Mouse (Mus musculus): ENCODE measurements at regions not wholly inside any gene's neighbourhood (a gene's known extent, or its start where the extent isn't known, plus 50 kb on each side); places are given as distances from the start of the nearest gene placed in this dataset.
A peak's percentile ranks its signal among the peaks of the same experiment; 100 is the strongest.

DNA sequence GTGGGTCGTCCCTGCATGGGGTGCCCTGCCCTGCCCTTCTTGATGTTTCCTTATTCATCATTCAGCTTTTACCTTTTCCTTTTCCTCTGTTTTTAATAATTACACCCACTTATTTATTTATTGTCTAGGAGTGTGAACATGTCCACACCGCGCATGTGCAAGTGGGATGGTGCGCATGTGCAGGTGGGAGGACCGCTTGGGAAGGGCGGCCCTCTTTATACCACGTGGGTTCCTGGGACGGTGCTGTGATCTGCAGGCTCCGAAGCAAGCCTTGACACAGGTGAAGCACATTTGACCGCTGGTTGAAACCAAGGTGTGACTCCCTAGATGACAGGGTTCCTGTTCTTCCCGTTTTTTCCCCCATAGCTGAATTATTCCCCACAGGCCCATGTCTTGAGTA lies 60.0 kb downstream of the Syf2 start:
- H3K27me3 ChIP-seq (ENCODE audit: control insufficient read depth, insufficient read depth, low read length, poor library complexity, severe bottlenecking): no peaks in the 10 kb centered on the region
- no peak for DNase-seq (ENCODE audit: low read depth, low spot score)
- no peaks in the 10 kb centered on the region for H3K36me3 ChIP-seq (ENCODE audit: control insufficient read depth, insufficient read depth, low read length, poor library complexity, severe bottlenecking)

DNA sequence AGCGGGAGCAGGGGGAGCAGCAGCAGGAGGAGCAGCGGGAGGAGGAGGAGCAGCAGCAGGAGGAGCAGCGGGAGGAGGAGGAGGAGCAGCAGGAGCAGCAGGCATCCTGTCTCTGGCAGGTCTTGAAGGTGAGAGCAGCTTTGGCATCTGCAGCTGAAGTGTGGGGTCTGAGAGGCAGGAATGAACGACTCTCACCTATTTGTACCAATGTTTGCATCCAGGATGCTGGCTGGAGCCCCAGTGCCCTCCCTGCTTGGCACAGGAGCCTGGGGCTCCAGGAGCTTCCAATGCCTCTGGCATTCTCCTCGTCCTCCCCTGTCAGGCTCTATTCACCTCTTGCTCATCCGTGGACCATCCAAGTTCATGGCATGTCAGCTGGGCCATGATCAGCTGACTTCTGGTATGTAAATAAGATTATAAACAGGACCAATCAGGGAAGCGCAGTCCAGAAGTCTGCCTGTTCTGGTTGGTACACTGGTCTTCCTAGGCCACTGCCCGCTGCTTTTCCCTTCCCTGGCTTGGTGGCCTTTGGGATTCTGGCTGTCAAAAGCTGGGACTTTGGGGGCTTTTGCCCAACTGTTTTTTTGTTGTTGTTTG lies 62.9 kb downstream of the Syf2 start:
- H3K27me3 ChIP-seq (ENCODE audit: control insufficient read depth, insufficient read depth, low read length, poor library complexity, severe bottlenecking): no peaks in the 10 kb centered on the region
- no peaks in the 10 kb centered on the region for H3K36me3 ChIP-seq (ENCODE audit: control insufficient read depth, insufficient read depth, low read length, poor library complexity, severe bottlenecking)
- DNase-seq (ENCODE audit: low read depth, low spot score): no peak

DNA sequence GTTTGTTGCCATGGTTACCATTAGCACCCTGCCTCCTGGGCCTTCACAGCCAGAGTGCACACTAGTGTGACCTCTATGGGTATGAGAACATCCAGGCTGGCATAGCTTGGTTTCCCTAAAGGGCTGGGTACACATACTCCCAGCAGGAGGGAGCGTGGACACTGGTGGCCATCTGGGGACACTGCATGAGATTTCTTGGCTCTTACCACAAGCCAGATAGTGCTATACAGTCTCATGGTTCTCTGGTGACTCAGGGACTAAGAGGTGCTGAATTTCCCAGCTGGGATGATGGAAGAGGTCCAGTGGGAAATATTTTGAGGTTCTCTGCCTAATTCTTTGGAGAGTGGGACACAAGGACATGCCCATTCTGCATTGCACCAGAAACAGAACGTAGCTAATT lies 63.5 kb downstream of the Syf2 start:
- Histone ChIP-seq H3K36me3 (ENCODE audit: control insufficient read depth, insufficient read depth, low read length, poor library complexity, severe bottlenecking) (no peaks in the 10 kb centered on the region), H3K27me3 (ENCODE audit: control insufficient read depth, insufficient read depth, low read length, poor library complexity, severe bottlenecking) (no peaks in the 10 kb centered on the region)
- DNase-seq (ENCODE audit: low read depth, low spot score): no peak

DNA sequence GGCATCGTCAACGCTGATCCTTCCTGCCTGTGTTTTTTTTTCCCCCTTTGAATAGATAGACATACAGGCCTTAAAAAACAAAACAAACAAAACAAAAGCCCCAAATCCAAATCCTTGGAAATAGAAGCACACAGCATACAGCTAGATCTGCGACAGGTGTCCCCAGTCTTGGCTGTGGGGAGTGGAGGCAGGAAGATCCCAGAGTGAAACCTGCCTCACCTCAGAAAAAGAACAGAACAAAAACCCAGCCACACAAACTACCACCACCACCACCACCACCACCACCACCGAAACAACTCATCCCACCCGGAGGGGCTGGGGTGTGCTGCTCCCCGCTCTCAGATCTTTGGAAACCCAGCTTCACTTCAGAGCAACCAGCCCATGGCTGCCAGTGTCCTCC lies 64.0 kb downstream of the Syf2 start:
- no peaks in the 10 kb centered on the region for H3K36me3 ChIP-seq (ENCODE audit: control insufficient read depth, insufficient read depth, low read length, poor library complexity, severe bottlenecking)
- H3K27me3 ChIP-seq (ENCODE audit: control insufficient read depth, insufficient read depth, low read length, poor library complexity, severe bottlenecking): no peaks in the 10 kb centered on the region
- DNase-seq (ENCODE audit: low read depth, low spot score): no peak

DNA sequence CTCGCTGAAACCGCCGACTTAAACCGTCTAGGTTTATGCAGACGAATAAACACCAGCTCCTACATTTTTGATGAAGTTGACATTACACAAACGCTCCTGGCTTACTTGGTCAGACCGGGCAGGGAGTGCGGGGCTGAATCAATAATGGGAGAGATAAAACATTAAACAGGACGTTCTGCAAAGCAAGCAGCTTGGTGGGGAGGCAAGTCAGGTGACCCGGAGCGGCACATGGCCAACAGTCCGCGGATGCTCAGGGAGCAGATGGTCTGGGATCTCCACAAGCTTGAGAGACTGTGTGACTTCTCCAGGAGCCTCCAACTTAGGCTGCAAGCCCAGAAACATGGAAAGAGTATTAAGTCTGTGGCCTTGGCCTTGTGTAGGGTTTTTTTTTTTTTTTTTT lies 64.4 kb downstream of the Syf2 start:
- DNase-seq (ENCODE audit: low read depth, low spot score): no peak
- H3K36me3 ChIP-seq (ENCODE audit: control insufficient read depth, insufficient read depth, low read length, poor library complexity, severe bottlenecking): no peaks in the 10 kb centered on the region

DNA sequence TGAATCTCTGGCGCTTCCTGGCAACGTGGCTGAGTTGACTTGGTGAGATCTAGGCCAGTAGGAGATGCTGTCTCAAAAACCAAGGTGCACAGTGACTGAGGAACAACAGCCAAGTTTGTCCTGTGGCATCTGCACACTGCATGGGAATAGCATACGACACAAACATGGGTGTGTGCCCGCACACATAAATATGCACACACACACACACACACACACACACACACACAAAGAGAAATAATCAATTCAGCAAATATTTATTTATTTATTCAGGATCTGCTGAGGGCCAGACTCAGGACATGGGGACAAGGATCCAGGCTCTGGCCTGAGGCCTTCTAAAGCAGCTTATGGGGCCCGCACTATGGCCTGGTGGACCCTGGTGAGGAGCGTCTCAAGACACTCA lies 65.4 kb downstream of the Syf2 start:
- DNase-seq (ENCODE audit: low read depth, low spot score): no peak
- H3K36me3 ChIP-seq (ENCODE audit: control insufficient read depth, insufficient read depth, low read length, poor library complexity, severe bottlenecking): no peaks in the 10 kb centered on the region
- H3K27me3 ChIP-seq (ENCODE audit: control insufficient read depth, insufficient read depth, low read length, poor library complexity, severe bottlenecking): no peaks in the 10 kb centered on the region

More for the DNA sequence above, 64.4 kb downstream of the Syf2 start:
- no peaks in the 10 kb centered on the region for H3K27me3 ChIP-seq (ENCODE audit: control insufficient read depth, insufficient read depth, low read length, poor library complexity, severe bottlenecking)

DNA sequence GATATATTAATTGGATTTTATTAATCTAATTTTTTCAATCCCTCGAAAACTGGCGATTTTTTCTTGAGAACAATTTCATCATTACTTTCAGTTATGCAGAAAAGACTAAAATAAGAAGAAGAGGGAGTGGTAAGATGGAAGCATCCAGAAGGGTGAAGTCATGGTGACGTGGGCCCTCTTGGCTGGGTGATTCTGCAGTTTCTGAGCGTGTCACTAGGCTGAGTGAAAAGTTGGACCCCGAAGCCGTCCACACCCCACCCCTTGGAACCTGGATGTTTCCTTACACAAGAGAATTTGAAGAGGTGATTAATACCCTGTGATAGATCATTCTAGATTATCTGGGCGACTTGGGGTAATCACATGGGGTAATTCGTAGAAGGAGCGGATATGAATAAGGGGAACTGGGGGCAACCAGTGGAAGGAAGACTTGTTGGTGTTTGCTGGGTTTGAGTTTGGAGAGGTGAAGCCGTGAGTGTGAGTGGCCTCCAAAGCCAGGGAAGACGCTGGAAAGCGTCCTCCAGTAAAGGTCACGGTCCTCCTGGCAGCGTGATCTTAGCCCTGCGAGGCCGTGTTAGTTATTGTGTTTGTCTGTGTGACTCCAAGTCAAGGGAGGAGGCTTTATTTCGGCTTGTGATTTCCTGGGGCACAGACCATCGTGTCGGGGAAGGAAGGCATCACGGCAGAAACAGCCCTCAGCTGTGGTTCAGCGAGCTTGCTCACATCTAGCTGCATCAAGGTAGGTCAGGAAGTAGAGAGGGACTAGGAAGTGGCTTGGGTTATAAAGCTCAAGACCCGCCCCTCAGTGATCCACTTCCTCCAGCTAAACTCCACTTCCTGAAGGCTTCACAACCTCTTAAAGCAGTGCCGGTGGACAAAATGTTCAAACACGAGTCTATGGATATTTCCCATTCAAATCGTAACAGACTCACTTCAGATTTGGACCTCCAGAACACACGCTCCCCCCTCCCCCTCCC lies 67.0 kb downstream of the Syf2 start:
- no peaks in the 10 kb centered on the region for H3K27me3 ChIP-seq (ENCODE audit: control insufficient read depth, insufficient read depth, low read length, poor library complexity, severe bottlenecking)
- DNase-seq (ENCODE audit: low read depth, low spot score): peak; percentile 7

DNA sequence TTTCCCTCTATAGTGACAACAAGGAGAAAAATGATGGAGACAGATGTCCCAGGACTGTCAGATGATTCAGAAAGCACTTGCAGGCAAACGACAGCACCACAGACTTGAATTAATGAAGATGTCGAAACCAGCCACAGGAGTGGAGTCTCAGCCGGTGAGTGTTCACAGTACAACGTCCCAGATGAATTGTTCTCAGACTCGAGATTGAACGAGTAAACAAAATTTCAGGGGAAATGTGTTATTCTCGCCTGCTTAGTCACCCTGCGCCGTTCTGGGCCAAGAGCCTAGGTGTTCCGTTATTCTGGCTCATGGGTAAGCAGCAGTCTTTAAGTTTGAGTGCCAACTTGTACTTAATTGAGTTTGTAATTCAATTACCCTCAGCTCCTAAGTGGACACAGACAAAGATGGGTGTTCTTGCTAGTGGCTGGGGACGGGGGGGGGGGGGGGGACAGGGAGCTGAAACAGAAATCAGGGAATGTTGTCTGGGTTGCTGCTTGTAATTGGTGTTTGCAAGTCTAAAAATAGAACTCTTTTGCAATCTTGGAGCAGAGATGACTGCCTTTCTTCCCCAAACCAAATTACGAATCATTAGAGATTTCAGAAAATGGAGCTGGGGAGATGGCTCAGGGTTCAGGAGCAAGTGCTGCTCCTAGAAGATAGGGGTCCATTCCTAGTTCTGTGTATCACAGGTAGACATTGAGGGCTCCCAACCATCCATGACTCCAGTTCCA lies 68.4 kb downstream of the Syf2 start:
- no peaks in the 10 kb centered on the region for H3K36me3 ChIP-seq (ENCODE audit: control insufficient read depth, insufficient read depth, low read length, poor library complexity, severe bottlenecking)
- no peak for DNase-seq (ENCODE audit: low read depth, low spot score)
- no peaks in the 10 kb centered on the region for H3K27me3 ChIP-seq (ENCODE audit: control insufficient read depth, insufficient read depth, low read length, poor library complexity, severe bottlenecking)

More for the DNA sequence above, 67.0 kb downstream of the Syf2 start:
- no peaks in the 10 kb centered on the region for H3K36me3 ChIP-seq (ENCODE audit: control insufficient read depth, insufficient read depth, low read length, poor library complexity, severe bottlenecking)

DNA sequence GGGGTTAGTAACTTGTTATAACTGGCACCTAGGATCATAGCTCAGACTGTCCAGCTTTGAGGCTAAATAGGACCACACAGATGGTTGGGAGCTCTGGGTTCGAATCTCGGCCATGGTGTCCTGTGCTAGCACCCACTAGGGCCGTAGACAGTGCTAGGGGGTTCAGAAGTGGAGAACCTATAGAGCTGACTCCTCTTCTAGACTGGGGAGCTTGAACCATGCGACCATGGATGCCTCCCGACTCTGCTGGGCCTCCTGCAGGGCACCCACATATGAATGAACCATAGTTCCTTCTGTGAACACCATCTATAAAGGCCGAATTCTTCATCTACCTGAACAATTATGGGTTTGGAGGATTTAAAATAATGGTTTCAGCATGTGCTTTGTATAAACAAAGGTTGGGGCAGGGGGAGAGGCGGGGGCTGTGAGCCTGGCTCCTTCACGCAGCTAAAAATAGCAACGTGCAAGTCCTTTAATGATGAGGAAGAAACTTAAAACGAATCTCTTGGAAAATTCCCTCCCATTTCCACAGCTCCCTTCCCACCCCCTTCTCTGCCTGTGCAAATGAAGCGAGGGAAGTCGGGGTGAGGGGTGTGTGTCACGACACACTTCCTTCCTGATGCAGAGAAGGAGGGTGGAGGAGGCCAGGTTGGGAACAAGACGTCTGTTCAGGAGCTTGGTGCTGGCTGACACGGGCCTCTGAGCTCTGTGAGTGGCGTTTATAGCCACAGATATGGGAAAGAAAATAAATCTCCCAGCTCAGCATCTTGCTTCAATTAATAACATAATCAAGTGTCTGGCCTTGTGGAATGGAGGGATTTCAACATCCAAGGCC lies 71.6 kb downstream of the Syf2 start:
- DNase-seq (ENCODE audit: low read depth, low spot score): no peak
- Histone ChIP-seq H3K27me3 (ENCODE audit: control insufficient read depth, insufficient read depth, low read length, poor library complexity, severe bottlenecking) (no peaks in the 10 kb centered on the region), H3K36me3 (ENCODE audit: control insufficient read depth, insufficient read depth, low read length, poor library complexity, severe bottlenecking) (no peaks in the 10 kb centered on the region)

DNA sequence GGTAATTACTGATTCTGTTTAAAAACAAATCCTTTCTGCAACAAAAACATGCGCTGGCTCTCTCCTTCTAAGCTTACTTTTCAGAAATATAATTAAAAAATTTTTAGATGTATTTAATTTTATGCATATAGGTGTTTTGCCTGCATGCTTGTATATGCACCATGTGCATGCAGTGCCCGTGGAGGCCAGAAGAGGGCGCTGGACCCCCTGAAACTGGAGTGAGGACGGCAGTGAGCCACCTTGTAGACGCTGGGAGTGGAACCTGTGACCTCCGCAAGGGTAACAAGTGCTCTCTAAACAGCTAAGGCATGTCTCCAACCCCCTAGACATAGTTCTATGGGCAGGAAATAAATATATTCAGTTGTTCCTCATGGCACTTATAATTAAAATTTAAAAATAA lies 80.7 kb downstream of the Syf2 start:
- H3K36me3 ChIP-seq (ENCODE audit: control insufficient read depth, insufficient read depth, low read length, poor library complexity, severe bottlenecking): no peaks in the 10 kb centered on the region
- no peak for DNase-seq (ENCODE audit: low read depth, low spot score)

DNA sequence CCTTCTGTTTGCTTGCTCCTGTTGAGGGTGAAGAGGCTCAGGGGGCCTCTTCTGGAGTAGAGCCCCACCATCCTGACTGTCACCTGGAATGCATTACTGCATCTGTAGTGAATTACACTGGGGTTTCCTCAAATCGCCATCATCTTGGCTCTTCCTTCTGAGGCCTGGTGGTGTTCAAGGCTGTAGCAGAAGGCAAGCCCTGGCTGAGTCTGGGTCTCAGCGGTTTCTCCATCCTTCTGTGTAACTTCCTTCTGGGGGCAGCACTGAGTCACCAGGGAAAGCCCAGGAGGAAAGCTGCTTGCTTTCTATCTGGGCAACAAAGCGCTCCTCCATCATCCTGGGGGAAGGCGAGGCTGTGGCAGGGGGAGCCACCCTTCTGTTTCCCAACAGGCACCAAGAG lies 82.2 kb downstream of the Syf2 start:
- no peak for DNase-seq (ENCODE audit: low read depth, low spot score)
- H3K36me3 ChIP-seq (ENCODE audit: control insufficient read depth, insufficient read depth, low read length, poor library complexity, severe bottlenecking): no peaks in the 10 kb centered on the region
- H3K27me3 ChIP-seq (ENCODE audit: control insufficient read depth, insufficient read depth, low read length, poor library complexity, severe bottlenecking): no peaks in the 10 kb centered on the region

More for the DNA sequence above, 80.7 kb downstream of the Syf2 start:
- no peaks in the 10 kb centered on the region for H3K27me3 ChIP-seq (ENCODE audit: control insufficient read depth, insufficient read depth, low read length, poor library complexity, severe bottlenecking)

DNA sequence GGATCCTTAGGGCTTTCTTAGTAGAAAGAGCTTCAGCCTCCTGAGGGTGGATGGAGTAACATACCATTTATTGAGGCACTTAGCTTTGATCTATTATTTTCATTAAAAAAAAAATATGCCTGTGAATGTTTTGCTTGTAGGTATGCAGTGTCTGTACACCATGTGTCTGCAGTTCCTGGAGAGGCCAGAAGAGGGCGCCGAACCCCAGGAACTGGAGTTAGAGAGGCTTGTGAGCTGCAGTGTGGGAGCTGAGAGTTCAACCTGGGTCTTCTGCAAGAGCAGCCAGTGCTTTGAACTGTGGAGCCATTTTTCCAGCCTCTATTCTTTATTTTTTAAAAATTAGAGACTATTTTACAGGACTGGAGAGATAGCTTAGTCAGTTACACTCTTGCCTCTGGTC lies 83.2 kb downstream of the Syf2 start:
- Histone ChIP-seq H3K27me3 (ENCODE audit: control insufficient read depth, insufficient read depth, low read length, poor library complexity, severe bottlenecking) (no peaks in the 10 kb centered on the region), H3K36me3 (ENCODE audit: control insufficient read depth, insufficient read depth, low read length, poor library complexity, severe bottlenecking) (no peaks in the 10 kb centered on the region)
- DNase-seq (ENCODE audit: low read depth, low spot score): peak; percentile 24

DNA sequence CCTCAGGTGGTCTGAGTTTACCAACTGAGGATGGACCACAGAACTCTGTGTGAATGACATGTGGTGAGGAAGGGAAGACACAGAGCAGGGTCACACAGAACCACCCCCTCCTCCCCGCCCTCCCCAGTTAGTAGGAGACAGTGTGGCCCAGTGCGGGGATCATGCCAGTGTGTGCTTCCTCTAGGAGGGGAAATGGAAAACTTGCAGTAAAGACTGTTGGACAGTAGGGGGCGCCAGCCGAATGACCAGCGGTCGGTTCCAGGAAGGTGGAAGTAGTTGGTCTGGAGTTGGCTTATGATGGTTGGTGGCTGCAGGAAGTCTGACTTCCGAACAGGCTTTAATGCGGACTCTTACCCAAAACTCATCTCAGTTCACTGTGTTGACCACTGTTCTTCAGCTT lies 87.3 kb downstream of the Syf2 start:
- H3K27me3 ChIP-seq (ENCODE audit: control insufficient read depth, insufficient read depth, low read length, poor library complexity, severe bottlenecking): no peaks in the 10 kb centered on the region
- H3K36me3 ChIP-seq (ENCODE audit: control insufficient read depth, insufficient read depth, low read length, poor library complexity, severe bottlenecking): no peaks in the 10 kb centered on the region
- peak; percentile 73 for DNase-seq (ENCODE audit: low read depth, low spot score)

DNA sequence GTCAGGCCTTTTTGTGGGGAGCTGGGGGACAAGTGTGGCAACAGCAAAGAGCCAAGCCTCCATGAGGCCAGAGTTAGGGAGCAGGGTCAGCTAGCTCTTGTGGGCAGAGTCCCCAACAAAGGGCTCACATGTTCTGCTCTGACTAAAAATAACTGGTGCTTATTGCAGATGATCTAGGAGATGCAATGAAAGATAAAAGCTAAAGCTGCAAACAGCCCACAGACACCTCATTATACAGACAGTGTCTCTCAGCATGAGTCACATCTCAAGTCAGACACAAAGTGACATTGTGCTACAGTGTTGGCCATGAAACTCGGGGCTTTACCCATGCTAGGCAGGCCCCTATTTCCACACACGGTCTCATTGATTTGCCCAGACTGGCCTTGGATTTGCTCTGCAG lies 88.4 kb downstream of the Syf2 start:
- no peak for DNase-seq (ENCODE audit: low read depth, low spot score)
- no peaks in the 10 kb centered on the region for H3K27me3 ChIP-seq (ENCODE audit: control insufficient read depth, insufficient read depth, low read length, poor library complexity, severe bottlenecking)
- H3K36me3 ChIP-seq (ENCODE audit: control insufficient read depth, insufficient read depth, low read length, poor library complexity, severe bottlenecking): no peaks in the 10 kb centered on the region
